Mouse (Mus musculus): ENCODE measurements around the gene Coq8a.

Coq8a gene

GRCm38 (mm10) chr1:180198959-180199714 lies at the start of gene Coq8a:
Gene Coq8a (minus strand): TSS chr1:180199602.
- DNase-seq = no peak

GRCm38 (mm10) chr1:180248593-180249146 lies 49.3 kb upstream of the Coq8a start:
- DNase-seq = no peak

GRCm38 (mm10) chr1:180247901-180248300 lies 48.5 kb upstream of the Coq8a start:
- DNase-seq = no peak

GRCm38 (mm10) chr1:180245741-180246507 lies 46.5 kb upstream of the Coq8a start:
- no peak for DNase-seq

GRCm38 (mm10) chr1:180231729-180232128 lies 32.3 kb upstream of the Coq8a start:
- no peak for DNase-seq

- DNase-seq = no peak
These were observed 31.2 kb upstream of the Coq8a start for GRCm38 (mm10) chr1:180230580-180230979.

- no peak for DNase-seq
These were observed 30.5 kb upstream of the Coq8a start for GRCm38 (mm10) chr1:180229906-180230305.

GRCm38 (mm10) chr1:180228854-180229253 lies 29.5 kb upstream of the Coq8a start:
- DNase-seq = no peak

- DNase-seq = peak; percentile 38
These were observed 27.4 kb upstream of the Coq8a start for GRCm38 (mm10) chr1:180226766-180227165.

- DNase-seq = no peak
These were observed 26.9 kb upstream of the Coq8a start for GRCm38 (mm10) chr1:180226221-180226713.

- peak; percentile 75 for DNase-seq
These were observed 26.3 kb upstream of the Coq8a start for GRCm38 (mm10) chr1:180225500-180226220.

GRCm38 (mm10) chr1:180222007-180222406 lies 22.6 kb upstream of the Coq8a start:
- no peak for DNase-seq

- no peak for DNase-seq
These were observed 21.6 kb upstream of the Coq8a start for GRCm38 (mm10) chr1:180220791-180221542.

- no peak for DNase-seq
These were observed 17.3 kb upstream of the Coq8a start for GRCm38 (mm10) chr1:180216541-180217276.

- DNase-seq = peak; percentile 72
These were observed 15.6 kb upstream of the Coq8a start for GRCm38 (mm10) chr1:180215044-180215443.

GRCm38 (mm10) chr1:180212911-180213310 lies 13.5 kb upstream of the Coq8a start:
- DNase-seq = no peak

- no peak for DNase-seq
These were observed 11.4 kb upstream of the Coq8a start for GRCm38 (mm10) chr1:180210781-180211271.

GRCm38 (mm10) chr1:180210031-180210432 lies 10.6 kb upstream of the Coq8a start:
- DNase-seq = no peak

GRCm38 (mm10) chr1:180208370-180208769 lies 9.0 kb upstream of the Coq8a start:
- DNase-seq = no peak

GRCm38 (mm10) chr1:180200722-180201121 lies 1.3 kb upstream of the Coq8a start:
- no peak for DNase-seq

- no peak for DNase-seq
These were observed 281 bp upstream of the Coq8a start for GRCm38 (mm10) chr1:180199715-180200050.

Data from lung, postnatal 10 days (tissue).